Mouse (Mus musculus) left cerebral cortex, adult 18-20 months (tissue): ENCODE data around the gene Ccdc18. TPM values are rescaled to one million over a fixed set of nuclear protein-coding genes. Genes with fewer than 3 reads are reported as not detected.
"Not testable (repeated sequence)": the region's sequence is repeated elsewhere in the genome, so short reads cannot be mapped to it uniquely, and the experiment has no call there.

Experiments
- DNase-seq, 2 experiments: peaks; one replicate each; pipeline ENCODE4 v3.0.0; 2021 to 2022; ENCODE audit warnings: low spot score in 2 of 2, mixed read lengths in 1 of 2
- long read RNA-seq, 2 experiments: library from polyadenylated mRNA; stranded (forward); transcript quantifications; one replicate each; pipeline ENCODE4 v2.0.0; 2021
- total RNA-seq, 2 experiments: library from RNA; stranded (reverse); gene quantifications; 2 replicates each; pipeline ENCODE4 v1.2.3; 2021

The Ccdc18 gene
- 1 to 10 TPM; 1.4 to 1.6 TPM for total RNA-seq
- long read RNA-seq, experiment 1, partial matches to known transcripts, result 2 of 3 reads
- long read RNA-seq, experiment 1, other reads (novel, unspliced or antisense), result 1 of 3 reads
- long read RNA-seq, experiment 2, partial matches to known transcripts, result 2 of 2 reads
- long read RNA-seq, experiment 2, other reads (novel, unspliced or antisense), result 0 of 2 reads

DNA sequence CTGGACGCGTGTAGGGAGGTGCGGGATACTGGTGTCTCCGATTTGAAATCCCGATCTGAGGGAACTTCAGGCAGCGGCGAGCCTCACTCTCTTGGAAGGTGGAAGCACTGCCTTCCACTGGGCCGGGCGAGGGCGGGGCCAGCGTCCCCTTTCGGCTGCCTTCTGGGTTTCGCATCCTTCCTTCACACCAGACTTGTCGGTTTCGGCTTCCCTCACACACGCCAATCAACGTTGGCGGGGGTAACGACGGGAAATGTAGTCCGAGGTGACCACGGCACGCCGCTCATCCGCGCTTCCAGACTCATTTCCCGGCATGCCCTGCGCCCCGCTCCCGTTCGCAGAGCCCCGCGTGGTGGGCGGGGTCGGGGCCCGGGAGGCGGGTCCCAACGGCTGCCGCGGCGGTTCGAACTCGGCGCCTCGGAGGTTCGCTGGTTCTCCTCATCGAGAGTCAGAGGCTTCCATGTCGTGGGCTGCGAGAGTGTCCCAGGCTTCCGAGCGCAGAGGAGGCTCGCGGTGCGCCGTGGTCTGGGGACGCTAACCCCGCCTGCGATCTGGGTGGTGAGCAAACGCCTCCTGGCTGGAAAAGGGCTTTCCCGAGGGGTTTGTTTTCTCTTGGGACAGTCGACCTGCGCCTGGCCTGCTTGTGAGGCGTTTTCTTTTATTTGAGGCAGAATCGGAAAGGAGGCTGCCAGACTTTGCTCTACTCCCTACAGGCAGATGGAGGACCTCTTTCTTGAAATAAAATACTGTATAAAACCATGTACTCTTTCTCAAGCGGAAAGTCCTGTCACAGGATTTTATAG, at the start of gene Ccdc18, which contains the start of gene Tmed5:
TSS of gene Ccdc18 (plus strand) at position 435 of the 803 bp plus-strand sequence.
TSS of gene Tmed5 (minus strand) at position 180 of the 803 bp plus-strand sequence.
- DNase-seq, result peak; percentile 98 to 99

DNA sequence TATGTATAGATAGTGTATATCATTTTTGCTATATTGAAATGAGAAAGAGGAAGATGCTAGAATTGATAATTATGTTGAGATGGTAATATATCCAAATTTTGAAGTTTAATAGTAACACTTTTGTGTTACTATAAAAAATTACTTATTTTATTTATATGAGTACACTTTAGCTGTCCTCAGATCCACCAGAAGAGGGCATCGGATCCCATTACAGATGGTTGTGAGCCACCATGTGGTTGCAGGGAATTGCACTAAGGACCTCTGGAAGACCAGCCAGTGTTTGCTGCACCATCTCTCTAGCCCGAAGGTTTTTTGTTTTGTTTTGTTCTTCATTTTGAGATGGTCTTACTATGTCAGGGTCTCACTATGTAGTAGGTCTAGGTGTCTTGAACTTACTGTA, 47.2 kb upstream of the Ccdc18 start:
- no peak for DNase-seq

DNA sequence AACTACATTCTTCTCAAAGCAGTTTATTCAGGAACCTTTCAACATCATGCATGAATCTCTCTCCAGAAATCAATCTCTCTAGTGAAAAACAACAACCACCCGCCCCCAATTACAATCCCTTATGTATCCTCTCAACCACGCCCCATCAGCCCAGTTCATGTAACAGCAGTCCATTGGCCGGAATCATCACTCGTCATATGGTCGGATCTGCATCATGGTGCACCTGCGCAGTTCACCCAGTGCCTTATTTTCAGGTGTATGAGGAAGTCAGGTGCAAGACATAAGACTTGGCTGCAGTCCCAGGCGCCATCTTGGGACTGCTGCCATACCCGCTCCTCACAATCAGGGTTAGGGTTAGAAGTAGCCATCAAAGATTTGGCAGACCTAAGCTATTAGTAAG, 39.9 kb upstream of the Ccdc18 start:
- DNase-seq, result not testable (repeated sequence)

DNA sequence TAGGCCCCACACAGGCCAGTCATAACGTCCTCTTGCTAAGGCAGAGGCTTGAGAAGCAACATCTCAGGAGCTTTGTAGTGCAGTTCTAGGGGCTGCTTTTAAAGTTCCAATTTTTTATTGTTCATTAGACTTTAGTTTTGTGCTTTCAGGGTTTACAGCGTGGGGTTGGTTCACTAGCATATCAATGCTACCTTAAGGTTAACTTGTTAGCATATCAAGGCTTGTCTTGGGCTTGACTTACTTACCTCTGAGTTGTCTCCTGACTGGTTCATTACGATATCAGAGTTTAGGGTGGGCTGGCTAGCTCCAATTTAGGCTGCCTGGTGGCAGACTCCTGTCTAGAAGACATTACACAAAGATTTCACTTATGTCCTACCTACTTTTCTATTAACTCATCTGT, 35.0 kb upstream of the Ccdc18 start:
- no peak for DNase-seq

DNA sequence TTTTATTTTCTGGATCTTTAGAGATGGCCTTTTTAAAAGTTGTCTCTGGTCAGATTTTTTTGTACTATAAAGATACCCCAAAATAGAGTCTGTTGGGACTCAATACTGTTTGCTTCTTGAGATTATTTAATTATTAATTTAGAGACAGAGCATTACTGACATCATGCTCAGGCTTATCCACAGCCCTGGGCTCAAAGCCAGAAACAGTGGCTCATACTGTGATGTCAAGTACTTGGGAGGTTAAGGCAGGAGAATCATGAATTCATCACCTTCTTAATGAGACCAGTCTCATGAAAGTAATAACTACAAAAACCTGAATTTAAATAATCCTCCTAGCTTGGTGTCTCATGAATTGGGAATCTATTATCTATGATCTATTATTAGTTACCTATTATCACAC, 32.5 kb upstream of the Ccdc18 start:
- DNase-seq, result no peak

DNA sequence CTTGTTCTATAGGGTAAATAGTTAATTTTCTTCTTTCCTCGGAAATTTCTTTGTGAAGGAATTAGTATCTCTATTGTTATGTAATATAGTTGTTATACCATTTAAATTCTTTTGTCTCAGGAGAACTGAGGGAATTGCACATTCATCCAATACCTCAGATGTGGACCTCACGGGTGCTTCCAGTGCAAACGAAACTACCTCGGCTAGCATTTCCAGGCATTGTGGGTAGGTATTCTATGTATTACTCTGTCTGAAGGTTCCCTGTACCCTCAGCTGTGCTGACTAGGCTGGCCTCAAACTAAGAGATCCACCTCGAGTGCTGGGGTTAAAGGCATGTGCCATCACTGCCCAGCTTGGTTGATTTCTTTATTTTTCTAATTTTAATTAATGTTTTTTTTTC, 28.4 kb upstream of the Ccdc18 start:
- DNase-seq, result no peak

DNA sequence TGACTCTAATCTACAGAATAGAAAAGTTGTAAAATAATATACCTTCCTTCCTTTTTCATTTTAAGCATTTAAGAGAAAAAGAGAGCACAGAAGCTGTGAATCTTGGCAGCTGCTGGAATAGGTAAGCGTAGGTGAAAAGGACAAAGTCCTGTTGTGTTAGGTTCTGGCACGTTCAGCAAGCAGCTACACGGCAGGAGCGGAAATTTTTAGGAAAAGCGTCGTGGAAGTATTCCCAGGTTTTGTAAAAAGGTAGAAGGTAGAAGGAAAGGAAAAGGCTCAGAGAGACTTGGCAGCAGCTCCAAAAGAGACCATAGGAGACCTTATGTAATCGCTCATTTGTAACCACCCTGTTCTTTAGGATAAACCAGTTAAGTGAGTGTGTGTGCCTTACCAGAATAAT, 23.3 kb upstream of the Ccdc18 start:
- DNase-seq, result no peak

DNA sequence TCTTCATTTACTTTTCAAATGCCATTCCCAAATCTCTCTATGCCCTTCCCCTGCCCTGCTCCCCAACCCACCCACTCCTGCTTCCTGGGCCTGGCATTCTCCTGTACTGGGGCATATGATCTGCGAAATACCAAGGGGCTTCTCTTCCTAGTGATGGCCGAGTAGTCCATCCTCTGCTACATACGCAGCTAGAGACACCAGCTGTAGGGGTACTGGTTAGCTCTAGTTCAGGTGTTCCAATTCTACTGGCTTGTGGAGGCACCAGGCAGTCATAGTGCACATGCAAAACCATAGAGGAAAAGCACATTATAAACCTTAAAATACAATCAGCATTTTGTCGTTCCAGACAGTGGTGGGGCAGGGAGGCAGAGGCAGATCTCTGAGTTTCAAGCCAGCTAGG, 15.0 kb upstream of the Ccdc18 start:
- DNase-seq, result no peak

DNA sequence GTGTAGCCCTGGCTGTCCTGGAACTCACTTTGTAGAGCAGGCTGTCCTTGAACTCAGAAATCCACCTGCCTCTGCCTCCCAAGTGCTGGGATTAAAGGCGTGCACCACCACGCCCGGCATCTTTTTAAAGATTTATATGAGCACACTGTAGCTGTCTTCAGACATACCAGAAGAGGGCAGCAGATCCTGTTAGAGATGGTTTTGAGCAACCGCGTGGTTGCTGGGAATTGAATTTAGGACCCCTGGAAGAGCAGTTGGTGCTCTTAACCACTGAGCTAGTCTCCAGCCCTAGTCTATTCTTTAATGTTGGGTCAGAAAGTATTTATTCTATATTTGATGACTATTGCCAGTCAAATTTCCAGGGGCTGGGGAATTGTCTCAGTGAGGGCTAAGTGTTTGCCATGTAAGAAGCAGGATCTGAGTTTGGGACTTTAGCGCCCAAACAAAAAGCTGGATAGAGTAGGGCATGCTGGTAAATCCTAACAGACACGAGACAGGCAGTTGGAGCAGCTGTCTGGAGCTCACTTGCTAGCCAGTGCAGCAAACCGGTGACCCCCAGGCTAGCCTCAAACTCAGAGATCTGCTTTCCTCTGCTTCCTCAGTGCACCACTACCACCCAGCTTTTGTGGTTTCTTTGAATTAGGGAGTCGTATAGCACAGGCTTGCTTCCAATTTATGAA, 12.3 kb upstream of the Ccdc18 start:
- DNase-seq, result no peak

DNA sequence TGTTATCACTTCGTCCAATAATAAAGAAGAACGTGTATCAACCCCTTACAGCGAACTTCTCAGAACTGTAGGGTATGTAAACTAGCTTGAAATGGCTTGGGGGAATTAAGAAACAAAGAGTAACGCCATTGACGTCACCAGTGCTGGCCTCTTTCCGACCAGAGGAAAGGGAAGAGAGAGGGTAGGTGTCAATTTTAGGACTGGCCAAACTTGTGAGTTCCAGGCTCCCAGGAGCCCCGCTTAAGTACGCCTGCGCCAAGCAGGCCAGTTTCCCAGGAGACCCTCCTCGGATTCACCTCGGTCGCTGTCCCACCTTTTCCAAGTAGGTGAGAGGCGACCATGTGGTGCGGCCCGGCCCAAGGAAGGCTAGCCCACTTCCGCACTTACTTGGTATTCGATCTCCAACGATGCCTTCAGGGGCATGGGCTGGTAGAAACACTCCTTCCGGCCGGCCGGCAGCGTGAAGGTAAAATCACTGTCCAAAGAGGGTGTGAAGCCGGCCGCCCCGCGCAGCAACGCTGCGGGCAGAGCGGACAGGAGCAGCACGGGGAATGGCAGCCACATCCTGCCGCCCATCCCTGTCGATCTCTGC, 730 bp upstream of the Ccdc18 start:
- DNase-seq, result peak in 1 of 2 experiments; percentile 6

DNA sequence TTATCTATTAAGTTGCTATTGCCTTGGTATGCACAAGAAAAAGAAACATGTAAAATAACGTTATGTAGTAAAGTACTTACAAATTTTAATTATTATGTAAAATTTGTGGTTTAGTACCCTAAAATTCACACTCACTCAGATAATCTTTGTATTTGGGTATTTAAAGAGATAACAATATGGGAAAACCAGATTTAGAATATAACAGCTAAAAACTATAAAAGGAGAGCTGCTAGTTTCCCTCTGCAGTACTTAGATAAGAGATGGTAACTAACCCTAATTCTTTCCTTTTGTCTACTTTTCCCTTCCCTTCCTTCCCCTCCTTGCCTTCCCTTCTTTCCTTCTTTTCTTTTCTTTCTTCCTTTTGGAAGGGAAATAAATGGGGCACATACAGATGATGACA, 19.9 kb downstream of the Ccdc18 start:
- DNase-seq, result no peak

DNA sequence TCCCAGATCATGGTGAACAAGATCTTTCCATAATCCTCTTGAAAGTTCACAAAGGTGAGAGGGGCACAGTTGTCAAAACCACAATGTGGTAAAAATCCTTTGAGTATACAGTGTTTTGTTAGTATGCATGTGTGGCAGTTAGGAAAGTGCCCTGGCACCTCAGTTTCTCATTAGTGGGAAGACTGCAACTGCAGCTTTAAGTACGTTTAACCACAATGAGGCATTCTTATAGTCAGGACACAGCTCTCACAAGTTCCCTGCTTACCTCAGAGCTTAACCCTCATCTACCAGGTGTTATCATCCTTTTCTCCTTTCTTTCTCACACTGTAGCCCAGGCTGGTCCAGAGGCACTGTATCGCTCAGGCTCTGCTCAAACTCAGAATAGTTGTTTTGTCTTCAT, 28.1 kb downstream of the Ccdc18 start:
- DNase-seq, result no peak

DNA sequence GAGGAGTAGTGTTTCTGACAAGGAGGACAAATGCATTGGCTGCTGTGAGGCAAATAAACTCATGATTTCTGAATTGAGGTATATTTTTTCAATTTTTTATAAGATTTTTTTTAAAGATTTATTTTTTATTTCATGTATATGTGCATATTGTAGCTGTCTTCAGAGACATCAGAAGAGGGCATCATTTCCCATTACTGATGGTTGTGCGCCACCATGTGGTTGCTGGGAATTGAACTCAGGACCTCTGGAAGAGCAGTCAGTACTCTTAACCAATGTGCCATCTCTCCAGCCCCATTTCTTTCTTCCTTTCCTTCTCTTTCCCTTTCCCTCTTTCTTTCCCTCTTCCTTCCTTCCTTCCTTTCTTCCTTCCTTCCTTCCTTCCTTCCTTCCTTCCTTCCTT, 31.0 kb downstream of the Ccdc18 start:
- DNase-seq, result peak; percentile 5 to 24

DNA sequence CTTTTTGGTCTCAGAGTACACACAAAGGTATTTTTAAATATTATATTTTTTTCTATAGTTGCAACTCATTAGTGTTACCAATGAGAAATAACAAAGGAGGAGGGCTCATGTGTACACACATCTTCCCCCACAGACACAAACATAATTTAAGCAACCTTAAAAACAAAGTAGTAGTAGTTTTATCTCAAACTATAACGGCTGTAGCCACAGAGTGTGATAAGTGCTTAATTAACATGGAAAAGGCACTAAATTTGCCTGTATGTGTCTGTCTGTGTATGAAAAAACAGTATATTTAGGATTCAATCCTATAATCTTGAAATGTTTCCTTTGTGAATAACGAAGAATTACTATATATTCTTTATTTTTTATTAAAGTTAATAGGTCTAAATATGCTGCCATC, 51.4 kb downstream of the Ccdc18 start:
- no peak for DNase-seq

DNA sequence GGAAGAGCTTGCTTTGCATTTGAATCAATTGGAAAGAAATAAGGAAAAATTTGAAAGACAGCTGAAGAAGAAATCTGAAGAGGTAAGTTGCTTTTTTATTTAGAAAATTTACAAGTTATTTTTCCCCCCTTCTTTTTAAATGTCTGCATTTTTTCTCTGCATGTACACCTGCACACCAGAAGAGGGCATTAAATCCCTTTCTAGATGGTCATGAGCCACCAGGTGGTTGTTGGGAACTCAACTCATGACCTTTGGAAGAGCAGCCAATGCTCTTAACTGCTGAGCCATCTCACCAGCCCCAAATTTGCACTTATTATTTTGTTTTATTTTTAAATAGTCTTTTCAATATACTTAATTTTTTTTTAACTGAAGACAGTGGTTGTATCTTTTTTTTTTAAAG, 56.3 kb downstream of the Ccdc18 start:
- DNase-seq, result no peak

DNA sequence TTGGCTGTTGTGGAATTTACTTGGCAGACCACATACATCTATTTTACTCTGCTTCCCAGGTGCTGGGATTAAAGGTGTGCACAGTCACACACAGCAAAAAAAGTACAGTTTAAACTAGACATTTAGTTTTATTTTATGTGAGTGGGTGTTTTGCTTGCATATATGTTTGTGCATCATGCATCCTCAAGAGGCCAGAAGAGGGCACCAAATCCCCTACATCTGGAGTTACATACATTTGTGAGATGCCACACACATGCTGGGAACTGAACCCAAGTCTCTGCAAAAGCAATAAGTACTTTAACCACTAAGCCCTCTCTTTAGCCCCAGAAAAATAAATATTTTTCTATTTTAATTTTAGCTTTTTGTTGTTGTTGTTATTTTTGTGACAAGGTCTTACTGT, 73.3 kb downstream of the Ccdc18 start:
- DNase-seq, result no peak

DNA sequence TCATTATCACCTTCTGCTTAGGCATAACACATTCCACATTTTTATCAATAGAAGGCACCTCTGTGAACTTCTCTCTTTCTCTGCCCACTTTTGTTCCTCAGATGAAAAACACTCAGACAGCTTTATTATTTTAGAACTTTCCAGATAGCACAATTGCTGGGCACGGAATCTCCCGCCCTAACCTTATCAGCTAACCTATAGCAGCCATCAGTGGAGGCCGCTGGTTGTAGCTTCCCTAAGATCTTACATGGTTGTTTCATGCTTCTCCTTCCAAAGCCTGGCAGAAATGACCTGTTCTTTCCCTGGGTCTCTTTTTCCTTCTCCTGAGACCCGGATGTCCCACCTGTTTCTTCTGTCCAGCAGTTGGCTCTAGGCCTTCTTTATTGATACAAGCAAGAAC, 78.8 kb downstream of the Ccdc18 start:
- DNase-seq, result no peak

DNA sequence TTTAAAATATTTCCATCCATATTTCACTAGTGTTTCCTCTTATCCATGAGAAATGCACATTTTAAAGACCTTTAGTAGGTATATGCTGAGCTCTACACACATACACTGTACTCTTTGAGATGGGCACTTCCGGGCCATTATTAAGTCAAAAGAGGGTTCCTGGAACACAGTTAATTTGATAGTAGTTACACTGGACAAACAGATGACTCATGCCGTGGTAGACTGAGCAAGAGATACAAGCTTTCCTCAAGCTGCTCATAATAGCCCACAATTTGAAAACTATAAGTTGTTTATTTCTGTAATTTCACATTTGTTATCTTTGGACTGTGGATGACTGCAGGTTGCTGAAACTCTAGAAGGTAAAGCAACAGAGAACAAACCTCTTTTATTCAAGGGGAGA, 82.3 kb downstream of the Ccdc18 start:
- no peak for DNase-seq

DNA sequence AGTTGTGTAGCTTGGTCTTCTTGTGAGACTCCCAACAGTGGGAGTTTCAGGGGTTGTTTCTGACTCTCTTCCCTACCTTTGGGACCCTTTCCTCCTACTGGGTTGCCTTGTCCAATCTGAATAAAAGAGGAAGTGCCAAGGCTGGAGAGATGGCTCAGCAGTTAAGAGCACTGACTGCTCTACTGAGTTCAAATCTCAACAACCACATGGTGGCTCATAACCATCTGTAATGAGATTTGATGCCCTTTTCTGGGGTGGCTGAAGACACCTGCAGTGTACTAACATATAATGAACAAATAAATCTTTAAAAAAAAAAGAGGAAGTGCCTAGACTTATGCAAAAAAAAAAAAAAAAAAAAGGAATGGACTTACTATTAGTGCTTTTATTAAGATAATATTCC, 91.4 kb downstream of the Ccdc18 start:
- no peak for DNase-seq

DNA sequence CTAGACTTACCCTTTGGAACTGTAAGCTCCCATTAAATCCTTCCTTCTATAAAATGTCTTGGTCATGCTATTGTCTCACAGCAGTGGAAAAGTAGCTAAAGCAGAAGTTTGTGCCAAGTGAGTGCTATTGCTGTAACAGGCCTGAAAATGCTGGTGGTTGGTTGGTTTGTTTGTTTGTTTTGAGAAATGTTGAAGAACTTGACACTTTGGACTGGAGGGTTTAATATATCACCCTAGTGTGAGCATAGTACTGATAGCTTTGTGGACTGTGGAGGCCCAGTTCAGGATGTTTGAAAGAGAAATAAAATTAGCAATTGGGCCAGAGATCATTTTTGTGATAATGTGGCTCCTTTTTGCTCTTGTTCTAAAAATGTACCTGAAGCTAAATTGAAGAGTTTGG, 93.5 kb downstream of the Ccdc18 start:
- no peak for DNase-seq

DNA sequence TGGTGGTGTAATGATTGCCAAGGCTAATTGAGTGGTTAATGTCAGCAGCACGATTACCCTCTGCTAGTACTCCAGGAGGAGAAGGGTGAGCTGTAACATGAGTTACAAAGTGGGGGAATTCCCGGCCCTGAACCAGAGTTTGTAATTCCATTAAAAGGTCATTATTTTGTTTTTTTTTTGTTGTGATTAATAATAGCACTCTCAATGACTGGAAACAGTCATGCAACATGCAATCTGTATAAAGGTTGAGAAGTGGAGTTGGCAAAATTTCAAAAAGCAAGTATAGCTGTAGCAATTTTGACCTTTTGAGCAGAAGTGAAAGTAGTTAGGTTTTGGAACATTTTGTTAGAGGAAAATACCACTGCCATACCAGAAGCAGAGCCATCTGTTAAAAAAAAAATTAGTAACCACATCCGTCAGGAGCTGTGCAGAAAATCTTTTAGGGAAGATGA, 113.7 kb downstream of the Ccdc18 start:
- no peak for DNase-seq

DNA sequence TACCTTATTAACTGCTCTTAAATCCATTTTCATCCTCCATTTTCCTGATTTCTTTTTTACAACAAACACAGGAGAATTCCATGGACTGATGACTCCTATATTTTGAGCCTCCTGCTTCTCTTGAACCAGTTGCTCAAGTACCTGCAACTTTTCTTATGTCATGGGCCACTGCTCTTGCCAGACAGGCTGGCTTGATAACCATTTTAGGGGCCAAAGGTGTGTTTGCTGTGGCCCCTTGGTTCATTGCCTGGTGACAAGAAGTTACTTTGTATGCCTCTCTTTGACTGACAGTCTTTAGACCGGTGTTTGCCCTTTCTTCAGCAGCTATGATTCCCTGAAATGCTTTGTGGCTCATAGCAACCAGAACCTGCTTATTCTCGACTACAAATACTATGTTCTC, 117.4 kb downstream of the Ccdc18 start:
- DNase-seq, result no peak
